Mouse (Mus musculus): ENCODE measurements at regions not wholly inside any gene's neighbourhood (a gene's known extent, or its start where the extent isn't known, plus 50 kb on each side); places are given as distances from the start of the nearest gene placed in this dataset.

GRCm38 (mm10) chr12:106928389-106928788 lies 560.0 kb upstream of the 3110018I06Rik start:
- no peak for ATAC-seq

DNA sequence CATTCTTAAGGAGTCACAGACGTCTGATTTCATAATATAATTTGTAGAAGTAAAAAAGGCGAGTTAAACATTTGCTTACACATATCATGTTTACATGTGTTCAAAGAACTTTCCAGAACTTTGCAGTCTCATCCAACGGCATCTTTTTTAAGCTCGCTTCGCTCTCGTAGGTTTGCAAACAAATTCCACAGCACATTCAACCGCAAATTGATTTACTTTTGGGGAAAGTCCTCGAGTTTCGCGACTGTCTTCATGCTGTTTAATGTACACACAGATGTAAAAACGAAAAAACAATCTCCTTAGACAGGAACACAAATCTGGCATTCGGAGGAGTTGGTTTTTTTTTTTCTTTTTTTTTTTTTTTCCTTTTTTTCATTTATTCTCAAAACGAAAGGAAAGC lies 559.3 kb upstream of the 3110018I06Rik start:
- no peak for ATAC-seq

DNA sequence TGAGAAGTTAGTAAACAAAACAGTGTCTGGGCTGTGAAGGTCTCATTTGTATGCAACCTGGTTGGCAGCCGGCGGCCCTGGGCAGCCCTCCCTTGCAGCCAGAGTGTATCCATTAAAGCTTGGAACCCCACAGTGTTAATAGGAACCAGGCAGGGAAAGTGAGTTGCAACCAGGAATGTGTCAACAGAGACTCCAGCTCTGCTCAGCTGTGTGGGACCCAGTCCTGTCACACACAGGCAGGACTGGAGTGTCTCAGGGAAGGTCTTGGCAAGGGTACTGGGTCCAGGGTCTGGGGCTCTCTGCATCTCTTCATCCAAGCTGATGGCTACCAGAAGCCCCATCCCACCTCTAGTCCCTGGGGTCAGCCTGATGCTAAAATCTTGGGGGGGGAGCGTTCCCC lies 556.8 kb upstream of the 3110018I06Rik start:
- no peak for ATAC-seq

DNA sequence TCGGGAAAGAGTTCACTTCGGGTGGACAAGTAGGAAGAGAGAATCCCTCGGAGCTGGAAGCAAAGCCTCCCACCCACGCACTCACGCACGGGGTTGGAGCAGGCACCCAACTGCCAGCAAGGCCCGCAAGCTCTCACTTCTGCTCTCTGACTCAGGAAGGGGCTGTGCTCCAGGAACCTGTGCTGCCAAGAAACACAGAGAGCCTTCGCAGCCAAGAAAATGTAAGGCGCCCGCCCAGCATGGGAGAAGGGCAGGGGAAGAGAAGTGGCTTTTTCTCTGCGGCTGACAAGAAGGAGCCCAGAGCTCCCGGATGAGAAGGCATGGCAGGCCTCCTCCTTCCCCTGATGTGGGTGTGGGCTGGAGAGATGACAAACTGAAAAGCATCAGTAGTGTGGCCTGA lies 549.1 kb upstream of the 3110018I06Rik start:
- no peak for ATAC-seq

DNA sequence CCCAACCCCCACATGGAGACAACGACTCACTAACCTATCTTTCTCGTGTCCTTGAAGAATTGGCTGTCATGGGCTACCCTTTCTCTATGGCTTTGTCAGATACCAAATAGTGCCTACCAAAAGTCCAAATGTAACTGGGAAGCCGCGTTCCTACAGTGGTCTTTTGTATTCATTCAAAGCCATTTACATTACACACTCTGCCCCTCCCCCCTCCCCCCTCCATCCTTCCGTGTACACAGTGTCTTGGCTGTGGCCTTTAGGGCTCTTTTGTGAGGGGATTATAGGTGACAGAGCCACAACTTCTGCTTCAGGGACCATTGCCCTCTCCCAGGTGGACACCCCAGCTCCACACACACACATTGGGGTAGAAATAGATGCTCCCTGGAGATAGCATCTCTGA lies 544.6 kb upstream of the 3110018I06Rik start:
- ATAC-seq, result no peak

GRCm38 (mm10) chr12:106952621-106953020 lies 535.8 kb upstream of the 3110018I06Rik start:
- ATAC-seq, result no peak

- ATAC-seq, result no peak
Observed at GRCm38 (mm10) chr12:106955778-106956177, 532.7 kb upstream of the 3110018I06Rik start.

DNA sequence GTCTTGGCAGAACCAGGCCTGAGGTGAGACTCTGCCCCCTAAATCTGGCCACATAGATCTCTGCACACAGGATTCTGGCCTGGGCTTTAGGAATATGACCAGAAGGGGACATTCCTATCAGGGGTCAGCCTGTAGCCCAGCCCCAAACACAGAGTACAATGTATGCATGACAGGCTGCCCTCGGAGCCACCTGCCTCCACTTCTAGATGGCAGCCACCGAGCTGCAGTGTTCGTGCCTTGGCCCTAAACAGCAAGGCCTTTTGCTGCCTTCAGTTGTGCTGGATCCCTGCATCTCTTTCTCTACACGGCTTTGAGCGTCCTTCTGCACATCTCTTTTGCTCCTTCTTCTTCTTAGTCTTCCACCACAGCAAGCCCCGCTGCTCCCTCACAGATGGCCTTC lies 532.2 kb upstream of the 3110018I06Rik start:
- no peak for ATAC-seq

GRCm38 (mm10) chr12:106961991-106962390 lies 526.4 kb upstream of the 3110018I06Rik start:
- ATAC-seq, result no peak

DNA sequence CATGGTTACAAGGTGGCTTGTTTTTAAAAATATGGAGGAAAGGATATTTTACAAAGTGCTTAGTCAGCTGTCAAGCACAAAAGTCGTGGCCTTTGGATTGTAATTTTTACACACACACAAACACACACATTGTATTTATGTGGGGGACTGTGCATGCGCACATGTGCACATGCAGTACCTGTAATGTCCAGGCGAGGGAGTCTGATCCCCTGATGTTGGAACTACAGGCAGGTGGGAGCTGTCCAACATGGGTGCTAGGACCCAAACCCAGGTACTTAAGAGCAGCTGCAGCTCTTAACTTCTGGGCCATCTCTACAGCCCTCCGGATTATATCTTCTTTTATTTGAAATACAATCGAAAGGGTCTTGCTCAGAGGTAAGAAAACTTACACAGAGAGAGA lies 524.7 kb upstream of the 3110018I06Rik start:
- no peak for ATAC-seq

GRCm38 (mm10) chr12:106969873-106970272 lies 518.6 kb upstream of the 3110018I06Rik start:
- no peak for ATAC-seq

GRCm38 (mm10) chr12:106992421-106992820 lies 496.0 kb upstream of the 3110018I06Rik start:
- ATAC-seq, result no peak

- no peak for ATAC-seq
Observed at GRCm38 (mm10) chr12:106993011-106993410, 495.4 kb upstream of the 3110018I06Rik start.

- peak; percentile 94 for ATAC-seq
Observed at GRCm38 (mm10) chr12:107010995-107011786, 477.2 kb upstream of the 3110018I06Rik start.

GRCm38 (mm10) chr12:107016801-107017200 lies 471.6 kb upstream of the 3110018I06Rik start:
- no peak for ATAC-seq

- no peak for ATAC-seq
Observed at GRCm38 (mm10) chr12:107021806-107022205, 466.6 kb upstream of the 3110018I06Rik start.

GRCm38 (mm10) chr12:107026821-107027220 lies 461.6 kb upstream of the 3110018I06Rik start:
- ATAC-seq, result no peak

DNA sequence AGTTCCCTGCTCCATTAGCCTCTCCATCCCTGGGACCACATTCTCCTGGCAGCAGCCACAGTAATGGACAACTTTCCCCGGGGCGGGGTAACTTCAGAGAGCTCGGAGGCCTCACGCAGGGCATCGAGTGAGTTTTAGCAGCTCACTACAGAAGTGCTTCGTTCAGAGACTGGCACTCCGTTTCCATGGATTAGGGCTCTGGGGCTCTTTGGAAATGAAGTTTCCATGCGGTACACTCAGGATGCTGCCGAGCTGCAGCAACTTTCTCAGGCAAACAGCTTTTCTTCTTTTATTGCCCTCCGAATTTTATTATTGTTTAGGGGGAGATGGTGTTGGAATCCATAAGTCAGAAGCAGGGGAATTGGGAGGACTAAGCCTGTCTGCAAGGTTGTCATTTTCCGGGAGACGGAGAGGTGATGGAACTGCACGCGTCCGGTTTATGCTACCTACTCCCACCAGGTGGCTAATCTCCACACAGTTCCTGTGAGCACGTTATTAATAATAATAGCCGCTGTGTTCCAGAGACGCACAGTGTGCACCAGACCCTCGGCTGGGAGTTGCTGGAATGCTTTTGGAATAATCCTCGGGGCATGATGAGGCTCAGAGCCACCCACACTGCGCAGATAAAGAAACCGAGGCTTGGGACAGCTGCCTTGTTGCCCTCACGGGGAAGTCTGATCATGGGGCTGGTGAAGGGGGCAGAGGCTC lies 460.4 kb upstream of the 3110018I06Rik start:
- no peak for ATAC-seq

- ATAC-seq, result no peak
Observed at GRCm38 (mm10) chr12:107028985-107029384, 459.4 kb upstream of the 3110018I06Rik start.

- ATAC-seq, result no peak
Observed at GRCm38 (mm10) chr12:107036357-107036756, 452.1 kb upstream of the 3110018I06Rik start.

DNA sequence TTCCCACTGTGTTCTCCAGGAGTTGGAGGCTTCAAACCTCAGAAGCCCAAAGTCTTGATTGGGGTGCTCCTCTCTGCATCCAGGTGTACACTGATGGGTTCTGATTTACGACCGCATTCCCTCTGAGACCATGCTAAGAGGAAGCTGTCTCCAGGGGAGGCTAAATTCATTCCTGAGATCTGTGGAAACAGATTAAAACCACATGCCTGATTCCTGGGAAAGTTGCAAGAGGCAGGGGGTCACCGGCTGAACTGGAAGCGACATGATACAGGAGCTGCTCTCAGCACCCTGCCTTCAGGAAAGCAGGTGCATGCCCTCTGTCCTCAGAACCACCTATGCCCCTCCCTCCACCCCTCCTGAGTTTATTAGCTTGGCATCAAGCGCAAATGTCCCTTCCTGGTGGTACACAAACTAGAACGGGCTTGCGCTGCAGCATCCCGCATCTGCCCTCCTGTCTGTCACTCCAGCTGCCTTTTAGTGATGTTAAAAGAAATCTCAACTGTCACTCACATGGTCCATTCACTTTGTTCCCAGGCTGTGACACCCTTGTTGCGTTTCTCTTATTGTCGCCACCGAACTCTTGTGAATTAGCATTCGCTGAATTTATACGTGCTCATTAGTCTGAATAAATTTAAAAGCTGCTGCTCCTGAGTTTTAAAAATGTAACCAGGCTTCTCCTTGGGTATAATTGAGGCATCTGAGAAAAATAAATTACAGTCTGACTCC lies 446.3 kb upstream of the 3110018I06Rik start:
- ATAC-seq, result no peak

DNA sequence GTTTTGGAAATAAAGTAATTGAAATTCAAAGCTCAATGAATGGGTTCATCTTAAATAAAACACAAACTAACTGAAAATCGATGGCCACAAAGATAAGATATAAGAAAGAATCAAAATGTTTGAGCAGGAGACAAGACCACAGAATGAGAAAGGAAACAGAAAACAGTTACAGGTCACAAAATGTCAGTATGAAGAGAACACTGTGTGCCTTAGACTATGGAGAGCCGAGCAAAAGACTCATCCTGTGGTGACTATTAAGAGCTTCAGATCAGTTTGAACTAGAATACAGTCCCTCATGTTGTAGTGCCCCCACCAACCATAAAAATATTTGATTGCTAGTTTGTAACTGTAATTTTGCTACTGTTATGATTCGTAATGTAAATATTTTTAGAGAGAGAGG lies 441.9 kb upstream of the 3110018I06Rik start:
- peak; percentile 41 for ATAC-seq

GRCm38 (mm10) chr12:107047059-107047531 lies 441.3 kb upstream of the 3110018I06Rik start:
- ATAC-seq, result peak; percentile 81
